Mouse (Mus musculus): ENCODE results near the gene Pwwp2b.

Pwwp2b gene

DNA sequence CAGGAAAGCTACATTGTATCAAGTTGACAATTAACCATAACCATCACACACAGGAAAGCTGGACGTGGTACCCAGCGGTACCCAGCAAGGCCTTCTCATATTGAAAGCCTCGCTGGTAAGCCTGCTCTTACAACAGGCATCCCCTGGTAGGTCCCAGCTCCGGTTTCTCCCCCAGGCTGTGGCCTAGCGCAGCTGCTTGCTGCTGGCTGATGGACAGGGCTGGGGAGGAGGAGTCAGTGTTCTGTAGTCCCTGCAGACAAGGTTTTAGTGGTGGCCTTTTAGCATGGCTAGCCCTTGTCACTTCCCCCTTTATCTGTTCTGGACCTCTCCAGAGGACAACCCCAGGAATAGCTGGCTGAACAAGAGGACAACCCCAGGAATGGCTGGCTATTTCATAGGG is 54.0 kb downstream of the Pwwp2b start:
- no peak for DNase-seq

DNA sequence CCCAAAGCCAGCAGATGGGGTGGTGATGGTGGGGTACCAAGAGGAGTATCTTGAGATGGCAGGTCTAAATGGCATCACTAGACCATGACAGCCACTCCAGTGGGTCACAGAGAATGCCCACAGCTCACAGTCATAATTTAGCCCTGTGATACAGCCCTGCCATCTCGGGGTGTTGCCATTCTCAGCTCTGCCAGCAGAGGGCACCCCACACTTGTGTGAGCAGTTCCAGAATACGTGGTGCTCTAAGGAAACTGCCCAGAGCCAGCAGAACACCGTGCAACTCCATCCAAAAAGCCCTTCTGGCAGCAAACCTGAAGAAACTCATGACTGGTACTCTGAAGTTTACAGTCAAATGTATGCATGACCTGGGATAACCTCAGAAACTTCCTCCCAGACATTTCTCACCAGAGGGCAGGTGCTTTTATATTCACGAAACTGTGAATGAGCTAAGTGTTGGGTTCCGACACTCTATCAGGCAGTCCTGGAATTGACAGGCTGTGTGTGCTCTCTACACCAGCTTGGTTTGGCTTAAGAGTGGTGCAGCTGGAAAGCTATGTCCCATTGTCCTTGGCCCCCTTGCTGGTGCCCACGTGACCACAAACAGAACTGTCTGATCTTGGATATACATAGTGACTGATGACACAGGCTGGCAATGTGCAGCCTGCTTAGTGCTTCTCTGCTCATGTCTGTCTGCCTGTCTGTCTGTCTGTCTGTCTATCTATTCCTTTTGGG is 55.2 kb downstream of the Pwwp2b start:
- peak; percentile 93 for DNase-seq

GRCm38 (mm10) chr7:139304322-139304721 is 56.0 kb downstream of the Pwwp2b start:
- DNase-seq = no peak

GRCm38 (mm10) chr7:139307056-139307455 is 58.8 kb downstream of the Pwwp2b start:
- no peak for DNase-seq

- DNase-seq = peak; percentile 46
These were observed 60.0 kb downstream of the Pwwp2b start for GRCm38 (mm10) chr7:139308140-139308895.

DNA sequence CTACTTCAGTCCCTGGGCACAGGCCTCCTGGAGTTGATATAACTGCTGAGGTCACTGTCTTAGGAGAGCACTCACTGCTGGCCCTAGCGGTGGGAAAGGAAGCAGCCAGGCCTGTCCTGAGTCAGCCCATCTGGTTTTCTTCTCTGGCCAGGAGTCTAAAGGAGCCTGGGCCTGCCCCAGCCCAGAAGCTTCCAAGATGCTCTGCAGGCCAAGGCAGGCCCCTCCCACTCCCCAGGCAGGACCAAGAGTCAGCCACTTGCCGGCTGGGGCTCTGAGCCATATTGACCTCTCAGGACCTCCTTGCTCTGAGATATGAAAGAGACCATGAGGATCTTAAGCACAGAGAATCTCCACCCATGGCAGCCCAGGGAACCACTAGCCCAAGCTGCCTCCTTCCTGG is 60.8 kb downstream of the Pwwp2b start:
- no peak for DNase-seq

DNA sequence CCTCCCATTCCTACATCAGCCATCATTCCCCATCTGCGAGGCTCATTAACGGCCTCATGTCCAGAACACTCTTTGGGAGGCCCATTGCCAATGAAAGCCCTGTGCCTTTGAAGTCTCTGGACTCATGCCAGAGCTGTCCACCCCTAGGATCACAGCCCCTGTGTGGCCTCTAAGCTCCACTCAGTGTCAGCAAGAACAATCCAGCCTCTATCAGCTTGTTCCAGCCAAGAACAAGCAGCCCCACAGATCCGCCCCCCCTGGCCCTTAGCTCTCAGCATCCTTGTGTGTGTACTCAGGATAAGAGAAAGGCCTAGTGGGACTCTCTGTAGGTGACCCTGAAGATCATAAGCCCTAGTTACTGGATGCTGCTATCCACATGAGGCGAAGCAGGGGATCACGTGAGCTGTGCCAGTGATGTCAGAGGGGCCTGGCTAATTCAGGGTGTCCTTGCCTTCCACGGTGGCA is 62.2 kb downstream of the Pwwp2b start:
- DNase-seq = no peak

DNA sequence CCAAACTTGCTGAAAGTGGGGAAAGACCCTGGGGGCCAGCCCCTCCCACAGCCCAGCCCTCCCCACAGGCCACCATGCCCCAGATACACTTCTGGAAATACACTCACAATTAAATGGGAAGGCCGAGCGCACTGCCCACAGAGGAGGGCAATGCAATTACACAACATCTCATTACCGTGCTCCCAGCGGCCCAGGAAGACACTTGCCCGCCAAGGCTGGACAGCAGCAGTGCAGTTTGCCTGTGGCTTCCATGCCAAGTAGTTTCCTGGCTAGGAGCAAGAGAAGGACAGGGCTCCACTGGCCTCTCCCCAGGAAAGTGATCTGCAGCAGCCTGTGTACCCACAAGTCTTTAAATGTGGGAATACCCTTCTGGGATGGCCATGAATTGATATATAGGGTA is 64.4 kb downstream of the Pwwp2b start:
- DNase-seq = no peak

DNA sequence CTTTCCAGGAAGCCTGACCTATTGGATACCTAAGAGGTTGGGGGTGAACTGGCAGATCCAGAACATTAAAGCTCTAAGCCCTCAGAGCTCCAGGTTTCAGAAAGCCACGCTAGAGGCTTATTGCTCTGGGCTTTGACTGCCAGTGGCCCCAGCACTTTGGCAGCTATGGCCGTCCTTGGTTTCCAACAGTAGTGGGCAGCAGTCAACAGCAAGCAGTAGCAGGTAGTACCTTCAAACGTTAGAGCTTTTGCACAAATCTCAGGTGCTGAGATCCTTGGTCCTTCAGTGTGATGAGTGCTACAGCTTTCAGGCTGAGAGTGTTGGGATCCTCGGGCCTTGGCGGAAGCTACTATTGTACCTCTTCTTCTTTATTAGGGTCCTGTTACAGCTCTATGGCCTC is 65.1 kb downstream of the Pwwp2b start:
- no peak for DNase-seq

- no peak for DNase-seq
These were observed 66.4 kb downstream of the Pwwp2b start for GRCm38 (mm10) chr7:139314716-139315115.

GRCm38 (mm10) chr7:139319006-139319411 is 70.7 kb downstream of the Pwwp2b start:
- DNase-seq = no peak

Data from kidney, adult 18-20 months (tissue).